ENCODE assay signal across 19 mouse cellular contexts in genomic region chr2:154670106-154670505, GRCm38 (mm10). TPM values are rescaled to one million over a fixed set of nuclear protein-coding genes. Genes with fewer than 3 reads are reported as not detected.
DNase-seq lines count a peak whose midpoint lies in the region; ATAC-seq lines count a peak whose summit lies in the region.
"Had no signal": no experiment of that assay in that cellular context is flagged by ENCODE, and none has a peak within 500 bp of the region (broad histone marks: within the 10 kb centered on the region; RNA-seq: fewer than 3 reads in every experiment).

No protein-coding gene starts in this region.

- H3K4me2 ChIP-seq in neural tube, embryonic 13.5 days, result no peak overlapping the region
- H3K4me2 ChIP-seq in midbrain, embryonic 13.5 days (replicated peaks), result no peak overlapping the region
- H3K4me2 ChIP-seq: heart, embryonic 12.5 days; hindbrain, embryonic 14.5 days; liver, embryonic 12.5 days had no signal

- WGBS in neural tube, embryonic 13.5 days, result 59% methylated on average over 4 of the region's 4 CpGs
- 84% methylated on average over 4 of the region's 4 CpGs for WGBS in midbrain, embryonic 13.5 days

- H3K9me3 ChIP-seq in neural tube, embryonic 13.5 days, result no peaks in the 10 kb centered on the region
- no peaks in the 10 kb centered on the region for H3K9me3 ChIP-seq in midbrain, embryonic 13.5 days
- H3K9me3 ChIP-seq: forebrain, embryonic 10.5 days; heart, embryonic 12.5 days; liver, embryonic 12.5 days had no signal

- H3K27me3 ChIP-seq in neural tube, embryonic 13.5 days, result no peaks in the 10 kb centered on the region
- H3K27me3 ChIP-seq in midbrain, embryonic 13.5 days, result no peaks in the 10 kb centered on the region
- H3K27me3 ChIP-seq: heart, embryonic 12.5 days; liver, embryonic 12.5 days had no signal

- 0 out of 2 replicates have a peak, but pooled peaks cover 4% of the 10 kb centered on the region for H3K36me3 ChIP-seq in neural tube, embryonic 13.5 days
- peaks cover 7% of the 10 kb centered on the region; the same call in 1 of the 2 replicates for H3K36me3 ChIP-seq in midbrain, embryonic 13.5 days

- H3K4me3 ChIP-seq in neural tube, embryonic 13.5 days, result no peak overlapping the region
- no peak overlapping the region for H3K4me3 ChIP-seq in midbrain, embryonic 13.5 days (replicated peaks)
- H3K4me3 ChIP-seq: forebrain, embryonic 10.5 days; heart, embryonic 12.5 days; liver, embryonic 12.5 days had no signal

- peak overlapping the region; percentile 28; the same call in 1 of the 2 replicates for H3K27ac ChIP-seq in neural tube, embryonic 13.5 days (replicated peaks)
- no peak overlapping the region for H3K27ac ChIP-seq in midbrain, embryonic 13.5 days
- H3K27ac ChIP-seq: forebrain, embryonic 10.5 days; hindbrain, embryonic 14.5 days; kidney, postnatal 0 days; liver, embryonic 12.5 days had no signal

- no peak for ATAC-seq in neural tube, embryonic 13.5 days (ENCODE audit: low read depth)
- ATAC-seq in midbrain, embryonic 13.5 days, result no peak
- ATAC-seq: liver, embryonic 12.5 days had no signal

- no peak overlapping the region for H3K9ac ChIP-seq in neural tube, embryonic 13.5 days
- no peak overlapping the region for H3K9ac ChIP-seq in midbrain, embryonic 13.5 days (replicated peaks)
- H3K9ac ChIP-seq: heart, embryonic 12.5 days; hindbrain, embryonic 14.5 days; liver, embryonic 12.5 days had no signal

- H3K4me1 ChIP-seq in neural tube, embryonic 13.5 days (replicated peaks), result peaks cover 31% of the 10 kb centered on the region
- no peaks in the 10 kb centered on the region for H3K4me1 ChIP-seq in midbrain, embryonic 13.5 days (replicated peaks)

- peak; percentile 23 to 31 for DNase-seq in frontal cortex, adult 2 months (ENCODE audit: extremely low spot score in 1 of 2, low spot score in 1 of 2)
- no peak for DNase-seq in frontal cortex, postnatal 14 days (ENCODE audit: low spot score in 2 of 2)
- no peak for DNase-seq in neural tube, embryonic 10.5 days (ENCODE audit: extremely low spot score, low spot score)
- peak; percentile 87 for DNase-seq in layer of hippocampus, adult 9-11 months
- no peak for DNase-seq in thymus, adult 18-20 months
- DNase-seq: adrenal gland, postnatal 25 days; B cell, adult 2 months; cerebellum, adult 11-12 months; cerebellum, postnatal 36 days; kidney, adult 11 months; lung, adult 2 months; thymus, postnatal 4 days had no signal

RNA-seq across cellular contexts. Expression of gene Chmp4b, which starts 18.6 kb away (rescaled TPM):
- polyA plus RNA-seq in frontal cortex, adult 2 months (2012; rRNA removed), result 277 and 314 TPM in 2 replicates
- 29.1 and 29.6 TPM in 2 replicates for polyA plus RNA-seq in neural tube, embryonic 13.5 days (2015; fragmentation: Nextera tagmentation; extraction: Ambion mirVana)
- polyA plus RNA-seq in midbrain, embryonic 13.5 days (2015; fragmentation: Nextera tagmentation; extraction: Ambion mirVana), result 22.2 and 27.2 TPM in 2 replicates

RNA-seq across cellular contexts. Expression of gene 4930519P11Rik, which starts 56.9 kb away (rescaled TPM):
- polyA plus RNA-seq in frontal cortex, adult 2 months (2012; rRNA removed), result 0.48 TPM in 1 of 2 replicates, not detected in the other
- polyA plus RNA-seq in neural tube, embryonic 13.5 days (2015; fragmentation: Nextera tagmentation; extraction: Ambion mirVana), result 1.0 TPM in 1 of 2 replicates, not detected in the other
- 0.61 and 0.96 TPM in 2 replicates for polyA plus RNA-seq in midbrain, embryonic 13.5 days (2015; fragmentation: Nextera tagmentation; extraction: Ambion mirVana)

RNA-seq across cellular contexts. Expression of gene Zfp341, which starts 57.0 kb away (rescaled TPM):
- polyA plus RNA-seq in frontal cortex, adult 2 months (2012; rRNA removed), result 10.0 and 10.5 TPM in 2 replicates
- 1.0 and 2.0 TPM in 2 replicates for polyA plus RNA-seq in neural tube, embryonic 13.5 days (2015; fragmentation: Nextera tagmentation; extraction: Ambion mirVana)
- 2.0 and 2.1 TPM in 2 replicates for polyA plus RNA-seq in midbrain, embryonic 13.5 days (2015; fragmentation: Nextera tagmentation; extraction: Ambion mirVana)

Comparison
In these comparisons a context has a peak if more than half of its experiments do, and no peak if none do; other contexts are left out.
1. DNase-seq: peak in frontal cortex, adult 2 months (2 of 2) and layer of hippocampus, adult 9-11 months (single experiment); none in frontal cortex, postnatal 14 days (0 of 2), neural tube, embryonic 10.5 days (single experiment) and thymus, adult 18-20 months (0 of 2).